Mouse (Mus musculus): ENCODE measurements around the gene Rpp25l. TPM values are rescaled to one million over a fixed set of nuclear protein-coding genes. Genes with fewer than 3 reads are reported as not detected.

Gene Rpp25l
- polyA plus RNA-seq, 1 experiment from 2014 or later: 38.0 TPM

DNA sequence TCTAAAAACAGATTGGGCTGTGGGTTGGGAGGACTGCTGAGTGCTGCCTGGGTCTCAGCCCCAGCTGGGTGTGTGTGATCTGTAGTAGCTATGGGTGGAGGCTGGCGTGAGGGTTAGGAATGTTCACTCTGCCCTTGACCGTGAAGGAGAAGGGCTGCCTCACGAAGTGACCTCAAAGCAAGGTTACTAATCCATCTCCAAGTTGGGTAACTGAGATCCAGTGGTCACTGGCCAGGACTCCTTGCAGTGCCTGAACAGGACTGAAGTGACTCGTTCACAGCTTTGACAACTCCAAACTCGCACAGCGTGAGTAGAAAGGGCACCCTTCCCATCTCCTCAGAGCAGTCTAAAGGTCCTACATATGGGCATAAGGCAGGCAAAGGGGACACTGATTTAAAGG is 34.5 kb downstream of the Rpp25l start:
- Histone ChIP-seq H3K4me3 (ENCODE audit: low read depth, low read length) (no peak overlapping the region), H3K4me2 (replicated peaks; ENCODE audit: low read depth) (no peak overlapping the region), H3K27me3 (ENCODE audit: control insufficient read depth, insufficient read depth, low read length) (no peaks in the 10 kb centered on the region), H3K27ac (replicated peaks) (0 out of 2 replicates have a peak overlapping the region, but pooled peaks have one; percentile 4), H3K9me3 (ENCODE audit: control insufficient read depth, low read length) (no peaks in the 10 kb centered on the region), H3K4me1 (replicated peaks; ENCODE audit: control insufficient read depth, insufficient read depth) (0 out of 2 replicates have a peak, but pooled peaks cover 2% of the 10 kb centered on the region), H3K36me3 (ENCODE audit: control insufficient read depth, insufficient read depth, low read length) (no peaks in the 10 kb centered on the region), H3K9ac (ENCODE audit: low read length) (no peak overlapping the region)
- TF ChIP-seq EP300 (optimal IDR thresholded peaks at IDR 0.05): no peak
- no peak for TF ChIP-seq CTCF (IDR thresholded peaks at IDR 0.05; ENCODE audit: low read depth)
- WGBS: 54% methylated on average over 6 of the region's 6 CpGs
- DNase-seq (ENCODE audit: low spot score) (no peak), ATAC-seq (ENCODE audit: low FRiP score, low TSS enrichment) (no peak)

DNA sequence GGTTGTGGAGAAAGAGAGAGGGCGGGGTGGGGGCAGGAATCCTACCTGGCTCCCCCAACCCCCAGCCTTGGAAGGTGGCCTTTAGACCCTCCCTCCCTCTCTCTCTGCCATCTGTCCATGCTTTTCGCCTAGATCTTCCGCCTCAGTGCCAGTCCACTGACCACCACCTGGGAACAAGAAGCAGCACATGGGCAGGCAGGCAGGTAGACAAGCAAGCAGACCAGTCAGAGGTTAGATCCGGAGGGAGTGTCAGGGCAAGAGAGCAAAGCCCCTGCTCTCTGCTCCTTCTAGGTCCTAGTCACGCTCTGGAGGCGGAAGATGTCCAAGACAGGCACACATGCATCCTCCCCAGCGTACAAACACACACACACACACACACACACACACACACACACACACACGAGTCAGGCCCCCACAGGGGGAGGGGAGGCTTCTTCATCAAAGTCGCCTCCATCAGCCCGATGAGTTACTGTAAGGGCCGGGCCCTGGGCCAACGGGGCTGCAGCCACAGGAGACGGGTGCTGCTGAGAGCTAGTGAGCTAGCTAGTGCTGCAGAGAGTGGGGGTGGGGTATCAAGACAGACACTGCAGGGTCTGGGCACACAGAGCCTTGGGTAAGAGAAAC is 36.2 kb downstream of the Rpp25l start:
- TF ChIP-seq EP300 (optimal IDR thresholded peaks at IDR 0.05) (no peak), CTCF (IDR thresholded peaks at IDR 0.05; ENCODE audit: low read depth) (peak; percentile 6; the same call in 1 of the 2 replicates)
- peak; percentile 22; the same call in 1 of the 2 replicates for ATAC-seq (ENCODE audit: low FRiP score, low TSS enrichment)
- no peak for DNase-seq (ENCODE audit: low spot score)
- Histone ChIP-seq H3K9ac (ENCODE audit: low read length) (no peak overlapping the region), H3K27me3 (ENCODE audit: control insufficient read depth, insufficient read depth, low read length) (no peaks in the 10 kb centered on the region), H3K36me3 (ENCODE audit: control insufficient read depth, insufficient read depth, low read length) (no peaks in the 10 kb centered on the region), H3K4me2 (replicated peaks; ENCODE audit: low read depth) (no peak overlapping the region), H3K9me3 (ENCODE audit: control insufficient read depth, low read length) (no peaks in the 10 kb centered on the region), H3K4me1 (replicated peaks; ENCODE audit: control insufficient read depth, insufficient read depth) (peaks cover 2% of the 10 kb centered on the region; the same call in 1 of the 2 replicates), H3K27ac (replicated peaks) (no peak overlapping the region), H3K4me3 (ENCODE audit: low read depth, low read length) (no peak overlapping the region)
- WGBS: 44% methylated on average over 13 of the region's 13 CpGs

GRCm38 (mm10) chr4:41676248-41677005 is 36.9 kb downstream of the Rpp25l start:
- H3K4me1 ChIP-seq (replicated peaks; ENCODE audit: control insufficient read depth, insufficient read depth): peaks cover 2% of the 10 kb centered on the region; the same call in 1 of the 2 replicates
- H3K27me3 ChIP-seq (ENCODE audit: control insufficient read depth, insufficient read depth, low read length): no peaks in the 10 kb centered on the region
- no peak for TF ChIP-seq CTCF (IDR thresholded peaks at IDR 0.05; ENCODE audit: low read depth)
- TF ChIP-seq EP300 (optimal IDR thresholded peaks at IDR 0.05): no peak
- no peak overlapping the region for H3K9ac ChIP-seq (ENCODE audit: low read length)
- DNase-seq (ENCODE audit: low spot score) (no peak), ATAC-seq (ENCODE audit: low FRiP score, low TSS enrichment) (no peak)
- WGBS: 56% methylated on average over 17 of the region's 17 CpGs
- H3K36me3 ChIP-seq (ENCODE audit: control insufficient read depth, insufficient read depth, low read length): no peaks in the 10 kb centered on the region
- H3K4me2 ChIP-seq (replicated peaks; ENCODE audit: low read depth): no peak overlapping the region
- no peak overlapping the region for H3K4me3 ChIP-seq (ENCODE audit: low read depth, low read length)
- no peaks in the 10 kb centered on the region for H3K9me3 ChIP-seq (ENCODE audit: control insufficient read depth, low read length)
- H3K27ac ChIP-seq (replicated peaks): no peak overlapping the region

- ATAC-seq (ENCODE audit: low FRiP score, low TSS enrichment): no peak
- no peaks in the 10 kb centered on the region for H3K36me3 ChIP-seq (ENCODE audit: control insufficient read depth, insufficient read depth, low read length)
- 68% methylated on average over 19 of the region's 19 CpGs for WGBS
- H3K9me3 ChIP-seq (ENCODE audit: control insufficient read depth, low read length): no peaks in the 10 kb centered on the region
- DNase-seq (ENCODE audit: low spot score): no peak
- peaks cover 2% of the 10 kb centered on the region; the same call in 1 of the 2 replicates for H3K4me1 ChIP-seq (replicated peaks; ENCODE audit: control insufficient read depth, insufficient read depth)
- H3K4me3 ChIP-seq (ENCODE audit: low read depth, low read length): no peak overlapping the region
- no peak overlapping the region for H3K4me2 ChIP-seq (replicated peaks; ENCODE audit: low read depth)
- no peak for TF ChIP-seq EP300 (optimal IDR thresholded peaks at IDR 0.05)
- TF ChIP-seq CTCF (IDR thresholded peaks at IDR 0.05; ENCODE audit: low read depth): no peak
- no peak overlapping the region for H3K9ac ChIP-seq (ENCODE audit: low read length)
- H3K27me3 ChIP-seq (ENCODE audit: control insufficient read depth, insufficient read depth, low read length): no peaks in the 10 kb centered on the region
- no peak overlapping the region for H3K27ac ChIP-seq (replicated peaks)
Measured at GRCm38 (mm10) chr4:41673186-41673585, 40.1 kb downstream of the Rpp25l start.

DNA sequence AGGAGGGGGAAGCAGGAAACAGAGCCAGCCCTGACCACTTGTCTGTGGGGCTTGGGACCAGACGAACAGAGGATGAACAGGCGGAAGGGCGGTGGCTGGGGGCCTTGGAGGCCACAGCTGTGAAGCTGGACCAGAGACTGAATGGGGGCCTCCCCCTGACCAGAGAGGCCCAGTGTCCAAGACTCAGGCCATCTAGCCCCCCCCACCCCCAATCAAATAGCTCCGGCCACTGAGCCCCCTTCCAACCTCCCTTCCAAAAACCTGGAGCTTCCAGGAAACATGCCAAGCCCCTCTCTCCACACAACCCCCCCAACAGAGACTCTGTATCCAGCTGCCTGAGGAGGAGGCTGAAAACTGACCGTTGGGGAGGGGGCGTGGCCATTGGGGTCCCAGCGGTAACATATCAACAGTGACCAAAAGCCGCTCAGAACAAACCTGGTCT is 40.8 kb downstream of the Rpp25l start:
- ATAC-seq (ENCODE audit: low FRiP score, low TSS enrichment) (no peak), DNase-seq (ENCODE audit: low spot score) (no peak)
- no peak overlapping the region for H3K4me3 ChIP-seq (ENCODE audit: low read depth, low read length)
- H3K4me1 ChIP-seq (replicated peaks; ENCODE audit: control insufficient read depth, insufficient read depth): peaks cover 2% of the 10 kb centered on the region; the same call in 1 of the 2 replicates
- H3K36me3 ChIP-seq (ENCODE audit: control insufficient read depth, insufficient read depth, low read length): no peaks in the 10 kb centered on the region
- WGBS: 30% methylated on average over 8 of the region's 8 CpGs
- no peak overlapping the region for H3K27ac ChIP-seq (replicated peaks)
- no peaks in the 10 kb centered on the region for H3K27me3 ChIP-seq (ENCODE audit: control insufficient read depth, insufficient read depth, low read length)
- TF ChIP-seq EP300 (optimal IDR thresholded peaks at IDR 0.05) (no peak), CTCF (IDR thresholded peaks at IDR 0.05; ENCODE audit: low read depth) (no peak)
- H3K4me2 ChIP-seq (replicated peaks; ENCODE audit: low read depth): no peak overlapping the region
- no peak overlapping the region for H3K9ac ChIP-seq (ENCODE audit: low read length)
- H3K9me3 ChIP-seq (ENCODE audit: control insufficient read depth, low read length): no peaks in the 10 kb centered on the region
